Mouse (Mus musculus) lung, postnatal 0 days (tissue): ENCODE data around the gene Sppl2b. TPM values are rescaled to one million over a fixed set of nuclear protein-coding genes. Genes with fewer than 3 reads are reported as not detected.
"Not testable (repeated sequence)": the region's sequence is repeated elsewhere in the genome, so short reads cannot be mapped to it uniquely, and the experiment has no call there.

Source experiments
- ATAC-seq: fragments of 200-750 bp; cut with Nextera tagmentation; 2 replicates; pipeline ENCODE4 v1.8.0; 2017; ENCODE audit warnings: moderate library complexity
- DNase-seq: peaks from one replicate; pipeline ENCODE4 v3.0.0-alpha.2; 2016; ENCODE audit warnings: low spot score
- H3K27ac ChIP-seq: fragments of 300-500 bp; sonication (generic); 2 replicates; pipeline ENCODE4 v1.5.1; 2014; ENCODE audit warnings: antibody characterized with exemption, mild to moderate bottlenecking, low read length, mixed read lengths
- H3K27me3 ChIP-seq: fragments of 300-500 bp; sonication (generic); replicated peaks from 2 replicates; pipeline ENCODE4 v1.6.1; 2014; ENCODE audit warnings: low read length, mixed read lengths; ENCODE audit not compliant: insufficient read depth
- H3K36me3 ChIP-seq: fragments of 300-500 bp; sonication (generic); 2 replicates; pipeline ENCODE4 v1.6.1; 2014; ENCODE audit warnings: low read length, mixed read lengths; ENCODE audit not compliant: insufficient read depth
- H3K4me1 ChIP-seq: fragments of 300-500 bp; sonication (generic); 2 replicates; pipeline ENCODE4 v1.6.1; 2014; ENCODE audit warnings: antibody characterized with exemption, low read depth, low read length, mixed read lengths; ENCODE audit not compliant: insufficient read depth
- H3K4me2 ChIP-seq: fragments of 300-500 bp; sonication (generic); replicated peaks from 2 replicates; pipeline ENCODE4 v1.6.1; 2014; ENCODE audit warnings: low read depth, mild to moderate bottlenecking, low read length, moderate library complexity, mixed read lengths
- H3K4me3 ChIP-seq: fragments of 300-500 bp; sonication (generic); 2 replicates; pipeline ENCODE4 v1.5.1; 2014; ENCODE audit warnings: low read depth, low read length
- H3K9ac ChIP-seq: fragments of 300-500 bp; sonication (generic); replicated peaks from 2 replicates; pipeline ENCODE4 v1.6.1; 2014; ENCODE audit warnings: low read depth, mild to moderate bottlenecking
- H3K9me3 ChIP-seq: fragments of 300-500 bp; sonication (generic); 2 replicates; pipeline ENCODE4 v1.6.1; 2016; ENCODE audit warnings: low read length, mixed read lengths
- CTCF ChIP-seq: IDR thresholded peaks from 2 replicates; pipeline ENCODE4 v1.5.1; 2016; ENCODE audit warnings: antibody characterized with exemption, mild to moderate bottlenecking
- EP300 ChIP-seq: IDR thresholded peaks from 2 replicates; pipeline ENCODE4 v1.6.1; 2016; ENCODE audit warnings: antibody characterized with exemption, mild to moderate bottlenecking, control low read depth
- WGBS: fragments of 180-500 bp; shearing (Covaris S2); extraction: QIAGEN DNeasy Blood & Tissue Kit; methylation state at CpG from one replicate; pipeline ENCODE4 v1.1.7; 2014; 5-methylcytosine and 5-hydroxymethylcytosine counted together
- polyA plus RNA-seq: library from polyadenylated mRNA; unstranded; fragments of >200 nt; fragmentation: Nextera tagmentation; extraction: Ambion mirVana; gene quantifications from 2 replicates; pipeline ENCODE4 v1.2.1, GENCODE M21; 2015

Gene Sppl2b
- polyA plus RNA-seq, 1 experiment from 2014 or later: 26.5 TPM

GRCm38 (mm10) chr10:80823847-80824643, 31.0 kb upstream of the Sppl2b start:
- H3K9ac ChIP-seq: no peak overlapping the region
- no peaks in the 10 kb centered on the region for H3K9me3 ChIP-seq
- no peaks in the 10 kb centered on the region for H3K27me3 ChIP-seq
- WGBS: 44% methylated on average over 8 of the region's 8 CpGs
- no peaks in the 10 kb centered on the region for H3K36me3 ChIP-seq
- TF ChIP-seq EP300 (no peak), CTCF (no peak)
- no peaks in the 10 kb centered on the region for H3K4me1 ChIP-seq
- H3K4me2 ChIP-seq: no peak overlapping the region
- no peak overlapping the region for H3K4me3 ChIP-seq
- ATAC-seq (no peak), DNase-seq (no peak)
- no peak overlapping the region for H3K27ac ChIP-seq

- Histone ChIP-seq H3K4me2 (no peak overlapping the region), H3K9me3 (no peaks in the 10 kb centered on the region), H3K27ac (no peak overlapping the region), H3K36me3 (0 out of 2 replicates have a peak, but pooled peaks cover 4% of the 10 kb centered on the region), H3K9ac (no peak overlapping the region), H3K27me3 (no peaks in the 10 kb centered on the region), H3K4me3 (no peak overlapping the region), H3K4me1 (no peaks in the 10 kb centered on the region)
- TF ChIP-seq EP300 (no peak), CTCF (no peak)
- no peak for ATAC-seq
- no peak for DNase-seq
- 54% methylated on average over 2 of the region's 2 CpGs for WGBS
These were observed 30.2 kb upstream of the Sppl2b start for GRCm38 (mm10) chr10:80824827-80825226.

GRCm38 (mm10) chr10:80826151-80827062, 28.7 kb upstream of the Sppl2b start, which contains the start of gene Oaz1:
Gene Oaz1 (plus strand): TSS chr10:80826656.
- Histone ChIP-seq H3K27ac (peak within 1 kb of the TSS; percentile 89), H3K4me3 (peak within 1 kb of the TSS; percentile 71), H3K4me2 (peak within 1 kb of the TSS; percentile 68), H3K4me1 (no peaks in the 10 kb centered on the region), H3K27me3 (no peaks in the 10 kb centered on the region), H3K36me3 (0 out of 2 replicates have a peak, but pooled peaks cover 4% of the 10 kb centered on the region), H3K9me3 (no peaks in the 10 kb centered on the region), H3K9ac (peak within 1 kb of the TSS; percentile 92)
- DNase-seq (peak; percentile 100), ATAC-seq (peak; percentile 97)
- no peak; the same call in 1 of the 2 replicates for TF ChIP-seq CTCF
- WGBS: under 1% methylated on average over 73 of the region's 82 CpGs

- 4% methylated on average over 29 of the region's 29 CpGs for WGBS
- H3K27me3 ChIP-seq: no peaks in the 10 kb centered on the region
These were observed 27.8 kb upstream of the Sppl2b start for GRCm38 (mm10) chr10:80827063-80827869.

GRCm38 (mm10) chr10:80827870-80828420, 27.1 kb upstream of the Sppl2b start:
- DNase-seq: no peak
- peak overlapping the region; percentile 92 for H3K9ac ChIP-seq
- TF ChIP-seq CTCF (no peak), EP300 (no peak)
- H3K4me3 ChIP-seq: peak overlapping the region; percentile 71
- no peak for ATAC-seq
- H3K4me2 ChIP-seq: peak overlapping the region; percentile 68
- H3K27me3 ChIP-seq: no peaks in the 10 kb centered on the region
- H3K9me3 ChIP-seq: no peaks in the 10 kb centered on the region
- H3K4me1 ChIP-seq: no peaks in the 10 kb centered on the region
- H3K27ac ChIP-seq: no peak overlapping the region
- WGBS: 55% methylated on average over 9 of the region's 10 CpGs
- 0 out of 2 replicates have a peak, but pooled peaks cover 4% of the 10 kb centered on the region for H3K36me3 ChIP-seq

More at GRCm38 (mm10) chr10:80827063-80827869, 27.8 kb upstream of the Sppl2b start:
- H3K4me3 ChIP-seq: peak overlapping the region; percentile 71
- H3K4me1 ChIP-seq: no peaks in the 10 kb centered on the region
- TF ChIP-seq EP300 (no peak), CTCF (no peak)
- DNase-seq (no peak), ATAC-seq (no peak)
- peak overlapping the region; percentile 89 for H3K27ac ChIP-seq
- peak overlapping the region; percentile 92 for H3K9ac ChIP-seq
- H3K36me3 ChIP-seq: 0 out of 2 replicates have a peak, but pooled peaks cover 4% of the 10 kb centered on the region
- no peaks in the 10 kb centered on the region for H3K9me3 ChIP-seq
- H3K4me2 ChIP-seq: peak overlapping the region; percentile 68

GRCm38 (mm10) chr10:80828587-80828986, 26.5 kb upstream of the Sppl2b start:
- not testable (repeated sequence) for H3K36me3 ChIP-seq, H3K9ac ChIP-seq, H3K9me3 ChIP-seq, ATAC-seq, H3K27ac ChIP-seq, H3K4me3 ChIP-seq, H3K27me3 ChIP-seq, DNase-seq, H3K4me1 ChIP-seq
- H3K4me2 ChIP-seq: peak overlapping the region; percentile 68; the same call in 1 of the 2 replicates
- 74% methylated on average over 9 of the region's 9 CpGs for WGBS
